Mouse (Mus musculus) layer of hippocampus, adult 6 months (tissue): Measurements from ENCODE around the gene Cep57. TPM values are rescaled to one million over a fixed set of nuclear protein-coding genes. Genes with fewer than 3 reads are reported as not detected.

Source experiments
- long read RNA-seq, 2 experiments: library from polyadenylated mRNA; unstranded; transcript quantifications; one replicate each; pipeline ENCODE4 v2.0.0; 2019 to 2020
- polyA plus RNA-seq: library from polyadenylated mRNA; unstranded; fragments of <200 nt; fragmentation: Nextera tagmentation; gene quantifications from 2 replicates; pipeline ENCODE4 v1.2.3, GENCODE M21; 2021

The Cep57 gene
- polyA plus RNA-seq = 15.1 and 15.2 TPM in 2 replicates
- long read RNA-seq, experiment 1, partial matches to known transcripts = 24 of 29 reads
- long read RNA-seq, experiment 1, other reads (novel, unspliced or antisense) = 0 of 29 reads
- long read RNA-seq, experiment 2, transcript Cep57-201 (11 exons, 2,523 nt) = major isoform, 24 of 65 reads
- long read RNA-seq, experiment 2, transcript Cep57-208 (10 exons, 2,262 nt) = minor isoform, 8 of 65 reads
- long read RNA-seq, experiment 2, partial matches to known transcripts = 12 of 65 reads
- long read RNA-seq, experiment 2, other reads (novel, unspliced or antisense) = 19 of 65 reads

GRCm38 (mm10) chr9:13826832-13827405 is at the start of gene Cep57:
Cep57 (minus strand) TSS chr9:13827107.

DNA sequence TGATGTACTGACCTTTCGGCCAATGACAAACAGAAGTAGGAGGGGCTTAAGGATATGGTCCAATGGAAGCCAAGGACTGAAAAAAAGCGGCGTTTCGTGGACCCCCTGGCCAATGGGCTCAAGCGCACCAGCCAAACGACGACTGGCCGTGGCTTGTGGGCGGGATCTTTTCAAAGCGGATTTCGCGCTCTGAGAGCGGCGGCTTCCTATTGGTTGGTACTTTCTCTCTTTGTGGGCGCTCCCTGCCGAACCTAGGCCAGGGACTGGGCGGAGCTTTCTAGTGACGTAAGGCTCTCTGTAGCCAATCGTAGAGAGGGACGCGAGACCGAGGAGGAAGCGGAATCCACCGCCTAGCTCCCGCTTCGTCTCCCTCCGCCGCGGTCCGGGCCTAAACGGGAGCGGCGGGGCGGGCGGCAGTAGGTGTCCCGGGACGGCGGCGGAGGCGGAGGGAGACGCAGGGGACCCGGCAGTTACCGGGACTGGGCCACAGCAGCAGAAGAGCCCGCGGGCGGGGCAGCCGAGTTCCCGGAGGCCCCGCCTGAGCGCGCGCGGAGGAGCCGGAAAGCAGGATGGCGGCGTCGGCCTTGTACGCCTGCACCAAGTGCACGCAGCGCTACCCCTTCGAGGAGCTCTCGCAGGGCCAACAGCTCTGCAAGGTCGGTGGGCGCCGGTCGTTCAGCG is 639 bp upstream of the Cep57 start, which contains the start of gene Fam76b:
Gene Fam76b (plus strand): TSS at position 311 of the 681 bp plus-strand sequence.

Other genes with a start within 250 kb of the Cep57 start
- gene Mtmr2, start 78.7 kb downstream of the Cep57 start, polyA plus RNA-seq = 42.4 and 53.3 TPM in 2 replicates
- 1.3 and 1.5 TPM in 2 replicates for gene Fam76b, start 609 bp upstream of the Cep57 start, polyA plus RNA-seq